Mouse (Mus musculus) limb, embryonic 10.5 days (tissue): Measurements from ENCODE around the gene Wdr64. TPM values are rescaled to one million over a fixed set of nuclear protein-coding genes. Genes with fewer than 3 reads are reported as not detected.
A peak's percentile ranks its signal among the peaks of the same experiment; 100 is the strongest.

Experiments used
- DNase-seq: peaks from one replicate; pipeline ENCODE4 v3.0.0-alpha.2; 2017; ENCODE audit warnings: low spot score
- H3K27ac ChIP-seq: fragments of 300-500 bp; sonication (generic); 2 replicates; pipeline ENCODE4 v1.5.1; 2016; ENCODE audit warnings: mild to moderate bottlenecking
- H3K27me3 ChIP-seq: fragments of 300-500 bp; sonication (generic); 2 replicates; pipeline ENCODE4 v1.6.1; 2016; ENCODE audit warnings: low read depth, mild to moderate bottlenecking; ENCODE audit not compliant: poor library complexity, severe bottlenecking
- H3K36me3 ChIP-seq: fragments of 300-500 bp; sonication (generic); 2 replicates; pipeline ENCODE4 v1.6.1; 2016; ENCODE audit warnings: mild to moderate bottlenecking, moderate library complexity
- H3K4me1 ChIP-seq: fragments of 300-500 bp; sonication (generic); 2 replicates; pipeline ENCODE4 v1.6.1; 2016
- H3K4me3 ChIP-seq: fragments of 300-500 bp; sonication (generic); 2 replicates; pipeline ENCODE4 v1.5.1; 2016; ENCODE audit warnings: mild to moderate bottlenecking, moderate library complexity
- H3K9me3 ChIP-seq: fragments of 300-500 bp; sonication (generic); replicated peaks from 2 replicates; pipeline ENCODE4 v1.6.1; 2016; ENCODE audit warnings: mild to moderate bottlenecking
- WGBS: fragments of 180-500 bp; shearing (Covaris S2); methylation state at CpG from one replicate; pipeline ENCODE4 v1.1.7; 2016; 5-methylcytosine and 5-hydroxymethylcytosine counted together
- polyA plus RNA-seq: library from polyadenylated mRNA; unstranded; fragments of >200 nt; fragmentation: Nextera tagmentation; extraction: Ambion mirVana; gene quantifications from 2 replicates; pipeline ENCODE4 v1.2.1, GENCODE M21; 2016

Wdr64 gene
- polyA plus RNA-seq, 1 experiment from 2014 or later: not detected

GRCm38 (mm10) chr1:175692246-175692996 lies 6.0 kb upstream of the Wdr64 start, which contains the start of the genes Opn3 and Chml:
Opn3 (minus strand) TSS chr1:175692776.
Chml (minus strand) TSS chr1:175692901.
- under 1% methylated on average over 50 of the region's 73 CpGs for WGBS
- Histone ChIP-seq H3K27me3 (no peaks in the 10 kb centered on the region), H3K27ac (peak within 1 kb of the TSS; percentile 97), H3K9me3 (no peaks in the 10 kb centered on the region), H3K4me3 (peak within 1 kb of the TSS; percentile 84), H3K4me1 (peaks cover 21% of the 10 kb centered on the region), H3K36me3 (peaks cover 10% of the 10 kb centered on the region)
- peak; percentile 94 for DNase-seq

- Histone ChIP-seq H3K9me3 (no peaks in the 10 kb centered on the region), H3K27ac (peak overlapping the region; percentile 76), H3K4me3 (peak overlapping the region; percentile 84), H3K36me3 (peaks cover 5% of the 10 kb centered on the region), H3K4me1 (peaks cover 21% of the 10 kb centered on the region), H3K27me3 (no peaks in the 10 kb centered on the region)
- DNase-seq: no peak
- WGBS: 1% methylated on average over 17 of the region's 17 CpGs
These were observed 5.4 kb upstream of the Wdr64 start for GRCm38 (mm10) chr1:175692997-175693361.

GRCm38 (mm10) chr1:175693429-175693960 lies 4.9 kb upstream of the Wdr64 start:
- peak overlapping the region; percentile 84 for H3K4me3 ChIP-seq
- no peaks in the 10 kb centered on the region for H3K9me3 ChIP-seq
- H3K4me1 ChIP-seq: peaks cover 21% of the 10 kb centered on the region
- 49% methylated on average over 12 of the region's 12 CpGs for WGBS
- DNase-seq: no peak
- no peaks in the 10 kb centered on the region for H3K27me3 ChIP-seq
- H3K27ac ChIP-seq: no peak overlapping the region
- H3K36me3 ChIP-seq: no peaks in the 10 kb centered on the region

GRCm38 (mm10) chr1:175699375-175699774 lies 982 bp downstream of the Wdr64 start:
- Histone ChIP-seq H3K36me3 (no peaks in the 10 kb centered on the region), H3K4me3 (no peak overlapping the region), H3K27me3 (no peaks in the 10 kb centered on the region), H3K27ac (no peak overlapping the region), H3K4me1 (no peaks in the 10 kb centered on the region), H3K9me3 (no peaks in the 10 kb centered on the region)
- WGBS: 64% methylated on average over 3 of the region's 3 CpGs
- DNase-seq: no peak

GRCm38 (mm10) chr1:175699796-175700195 lies 1.4 kb downstream of the Wdr64 start:
- 33% methylated on average over 4 of the region's 4 CpGs for WGBS
- Histone ChIP-seq H3K36me3 (no peaks in the 10 kb centered on the region), H3K9me3 (no peaks in the 10 kb centered on the region), H3K27ac (no peak overlapping the region), H3K4me3 (no peak overlapping the region), H3K4me1 (no peaks in the 10 kb centered on the region), H3K27me3 (no peaks in the 10 kb centered on the region)
- DNase-seq: no peak

- H3K27me3 ChIP-seq: no peaks in the 10 kb centered on the region
- H3K9me3 ChIP-seq: no peaks in the 10 kb centered on the region
- H3K4me1 ChIP-seq: no peaks in the 10 kb centered on the region
- H3K36me3 ChIP-seq: no peaks in the 10 kb centered on the region
- no peak overlapping the region for H3K4me3 ChIP-seq
- DNase-seq: no peak
- no peak overlapping the region for H3K27ac ChIP-seq
- 76% methylated on average over 4 of the region's 4 CpGs for WGBS
These were observed 2.8 kb downstream of the Wdr64 start for GRCm38 (mm10) chr1:175701145-175701544.

- WGBS: 82% methylated on average over 5 of the region's 5 CpGs
- no peak for DNase-seq
- Histone ChIP-seq H3K36me3 (no peaks in the 10 kb centered on the region), H3K27me3 (no peaks in the 10 kb centered on the region), H3K4me3 (no peak overlapping the region), H3K27ac (no peak overlapping the region), H3K9me3 (no peaks in the 10 kb centered on the region), H3K4me1 (no peaks in the 10 kb centered on the region)
These were observed 9.2 kb downstream of the Wdr64 start for GRCm38 (mm10) chr1:175707599-175707998.

GRCm38 (mm10) chr1:175708013-175708412 lies 9.6 kb downstream of the Wdr64 start:
- Histone ChIP-seq H3K9me3 (no peaks in the 10 kb centered on the region), H3K36me3 (no peaks in the 10 kb centered on the region), H3K4me1 (no peaks in the 10 kb centered on the region), H3K4me3 (no peak overlapping the region), H3K27ac (no peak overlapping the region), H3K27me3 (no peaks in the 10 kb centered on the region)
- no peak for DNase-seq

GRCm38 (mm10) chr1:175712338-175712909 lies 14.0 kb downstream of the Wdr64 start:
- DNase-seq: no peak

GRCm38 (mm10) chr1:175716832-175717231 lies 18.4 kb downstream of the Wdr64 start:
- H3K4me1 ChIP-seq: no peaks in the 10 kb centered on the region
- H3K27me3 ChIP-seq: no peaks in the 10 kb centered on the region
- no peaks in the 10 kb centered on the region for H3K9me3 ChIP-seq
- 92% methylated on average over 9 of the region's 9 CpGs for WGBS
- no peaks in the 10 kb centered on the region for H3K36me3 ChIP-seq
- H3K27ac ChIP-seq: no peak overlapping the region
- DNase-seq: no peak
- H3K4me3 ChIP-seq: no peak overlapping the region

More at GRCm38 (mm10) chr1:175712338-175712909, 14.0 kb downstream of the Wdr64 start:
- Histone ChIP-seq H3K27me3 (no peaks in the 10 kb centered on the region), H3K4me1 (no peaks in the 10 kb centered on the region), H3K27ac (no peak overlapping the region), H3K36me3 (no peaks in the 10 kb centered on the region), H3K4me3 (no peak overlapping the region), H3K9me3 (no peaks in the 10 kb centered on the region)
- WGBS: 86% methylated on average over 11 of the region's 11 CpGs

- Histone ChIP-seq H3K9me3 (no peaks in the 10 kb centered on the region), H3K27me3 (no peaks in the 10 kb centered on the region), H3K36me3 (no peaks in the 10 kb centered on the region), H3K4me3 (no peak overlapping the region), H3K27ac (no peak overlapping the region), H3K4me1 (no peaks in the 10 kb centered on the region)
- no peak for DNase-seq
- 48% methylated on average over 7 of the region's 7 CpGs for WGBS
These were observed 27.4 kb downstream of the Wdr64 start for GRCm38 (mm10) chr1:175725771-175726170.

- no peak overlapping the region for H3K4me3 ChIP-seq
- no peak overlapping the region for H3K27ac ChIP-seq
- 81% methylated on average over 10 of the region's 10 CpGs for WGBS
- no peaks in the 10 kb centered on the region for H3K9me3 ChIP-seq
- no peak for DNase-seq
- H3K4me1 ChIP-seq: no peaks in the 10 kb centered on the region
- no peaks in the 10 kb centered on the region for H3K27me3 ChIP-seq
- H3K36me3 ChIP-seq: no peaks in the 10 kb centered on the region
These were observed 56.4 kb downstream of the Wdr64 start for GRCm38 (mm10) chr1:175754576-175755364.

GRCm38 (mm10) chr1:175794668-175795067 lies 96.3 kb downstream of the Wdr64 start:
- Histone ChIP-seq H3K4me1 (no peaks in the 10 kb centered on the region), H3K27me3 (no peaks in the 10 kb centered on the region), H3K36me3 (no peaks in the 10 kb centered on the region), H3K9me3 (no peaks in the 10 kb centered on the region), H3K4me3 (no peak overlapping the region), H3K27ac (no peak overlapping the region)
- DNase-seq: no peak
- 89% methylated on average over 2 of the region's 2 CpGs for WGBS
